Mouse (Mus musculus) thymus, postnatal 25 days (tissue): ENCODE measurements around the gene Ndufab1.
"Not testable (repeated sequence)": the region's sequence is repeated elsewhere in the genome, so short reads cannot be mapped to it uniquely, and the experiment has no call there.

Source experiments
- DNase-seq: peaks from one replicate; pipeline ENCODE4 v3.0.0; 2022

The Ndufab1 gene

GRCm38 (mm10) chr7:122101747-122102244 lies at the start of gene Ndufab1:
Gene Ndufab1, minus strand, starts transcription at chr7:122101886.
- DNase-seq, result peak; percentile 85

GRCm38 (mm10) chr7:122140991-122141390 lies 39.3 kb upstream of the Ndufab1 start:
- no peak for DNase-seq

GRCm38 (mm10) chr7:122138190-122138589 lies 36.5 kb upstream of the Ndufab1 start:
- DNase-seq, result no peak

GRCm38 (mm10) chr7:122137071-122137470 lies 35.4 kb upstream of the Ndufab1 start:
- DNase-seq, result no peak

GRCm38 (mm10) chr7:122135070-122135469 lies 33.4 kb upstream of the Ndufab1 start:
- peak; percentile 13 for DNase-seq

GRCm38 (mm10) chr7:122133338-122133625 lies 31.6 kb upstream of the Ndufab1 start:
- DNase-seq, result no peak

GRCm38 (mm10) chr7:122132497-122133337 lies 31.0 kb upstream of the Ndufab1 start, which contains the start of the genes Palb2 and Dctn5:
Gene Palb2, minus strand, starts transcription at chr7:122132985.
Gene Dctn5, plus strand, starts transcription at chr7:122133041.
- DNase-seq, result peak; percentile 99

- DNase-seq, result no peak
Measured at GRCm38 (mm10) chr7:122131834-122132233, 30.1 kb upstream of the Ndufab1 start.

GRCm38 (mm10) chr7:122126946-122127345 lies 25.3 kb upstream of the Ndufab1 start:
- no peak for DNase-seq

GRCm38 (mm10) chr7:122125636-122126035 lies 23.9 kb upstream of the Ndufab1 start:
- no peak for DNase-seq

GRCm38 (mm10) chr7:122123518-122123917 lies 21.8 kb upstream of the Ndufab1 start:
- DNase-seq, result no peak

- no peak for DNase-seq
Measured at GRCm38 (mm10) chr7:122108206-122108605, 6.5 kb upstream of the Ndufab1 start.

GRCm38 (mm10) chr7:122101014-122101746 lies 506 bp downstream of the Ndufab1 start:
- DNase-seq, result not testable (repeated sequence)

GRCm38 (mm10) chr7:122099222-122099621 lies 2.5 kb downstream of the Ndufab1 start:
- DNase-seq, result peak; percentile 52

- no peak for DNase-seq
Measured at GRCm38 (mm10) chr7:122098009-122098408, 3.7 kb downstream of the Ndufab1 start.

- DNase-seq, result no peak
Measured at GRCm38 (mm10) chr7:122094564-122095330, 6.9 kb downstream of the Ndufab1 start.

GRCm38 (mm10) chr7:122087195-122087982 lies 14.3 kb downstream of the Ndufab1 start:
- DNase-seq, result no peak

GRCm38 (mm10) chr7:122081071-122081470 lies 20.6 kb downstream of the Ndufab1 start:
- no peak for DNase-seq

- DNase-seq, result no peak
Measured at GRCm38 (mm10) chr7:122079798-122080554, 21.7 kb downstream of the Ndufab1 start.

GRCm38 (mm10) chr7:122074374-122074773 lies 27.3 kb downstream of the Ndufab1 start:
- DNase-seq, result no peak
